Mouse (Mus musculus): ENCODE data around the gene Atxn3. TPM values are rescaled to one million over a fixed set of nuclear protein-coding genes. Genes with fewer than 3 reads are reported as not detected.
"Not testable (repeated sequence)": the region's sequence is repeated elsewhere in the genome, so short reads cannot be mapped to it uniquely, and the experiment has no call there.

Atxn3 gene
- polyA plus RNA-seq, 2 experiments = 10.9 to 11.1 TPM

DNA sequence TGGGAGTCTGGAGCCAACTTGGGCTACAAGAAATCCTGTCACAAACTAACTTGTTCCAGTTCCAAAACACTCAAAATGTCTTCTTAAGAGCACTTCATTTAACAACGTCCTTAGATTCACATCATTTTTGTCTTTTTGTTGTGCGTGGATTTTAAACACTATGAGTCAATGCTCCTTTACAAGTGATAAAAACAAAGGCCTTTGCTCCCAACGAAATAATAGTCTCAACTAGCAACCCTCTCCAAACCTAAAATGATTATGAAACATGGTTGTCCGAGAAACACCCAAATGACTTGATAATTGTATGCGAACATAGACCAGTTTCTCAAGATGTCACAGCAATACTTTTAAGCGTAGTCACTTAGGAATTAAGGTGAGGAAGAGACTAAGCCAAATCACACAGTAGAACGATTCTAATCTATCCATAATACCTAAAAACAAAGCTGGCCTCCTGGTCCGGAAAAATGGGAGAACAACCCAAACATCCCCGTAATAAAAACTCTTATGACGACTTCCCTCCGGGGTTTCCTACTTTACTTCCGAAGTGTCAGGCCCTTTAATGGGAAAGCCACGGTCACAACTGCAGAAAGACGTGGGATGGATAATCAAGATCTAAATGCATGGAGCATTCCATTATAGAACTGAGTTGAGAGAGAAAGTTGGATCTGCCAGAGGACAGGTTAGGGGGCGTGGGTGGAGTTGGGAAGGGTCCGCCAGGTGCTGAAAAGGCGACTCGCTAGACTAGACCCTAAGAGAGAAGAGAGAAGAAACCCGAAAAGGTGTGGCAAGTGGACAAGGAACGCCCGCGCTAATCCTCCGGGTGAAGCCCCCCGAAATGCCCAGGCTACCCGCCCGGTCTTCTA, 736 bp downstream of the Atxn3 start:
- H3K27ac ChIP-seq (replicated peaks; ENCODE audit: low read depth, low read length) = no peak overlapping the region; the same call in 1 of the 2 replicates
- no peaks in the 10 kb centered on the region for H3K36me3 ChIP-seq (ENCODE audit: control insufficient read depth, insufficient read depth, low read length)
- peaks cover 11% of the 10 kb centered on the region for H3K4me1 ChIP-seq (ENCODE audit: control insufficient read depth, insufficient read depth, low read length)
- H3K4me3 ChIP-seq (replicated peaks; ENCODE audit: low read length) = peak overlapping the region; percentile 74
- H3K9me3 ChIP-seq (ENCODE audit: control insufficient read depth, low read length) = no peaks in the 10 kb centered on the region
- WGBS = 12% methylated on average over 26 of the region's 26 CpGs
- TF ChIP-seq POLR2A (IDR thresholded peaks at IDR 0.05; ENCODE audit: borderline replicate concordance, extremely low read depth, insufficient read depth, insufficient read length) = no peak
- H3K9ac ChIP-seq (ENCODE audit: low read depth, low read length, severe bottlenecking) = peak overlapping the region; percentile 75
- DNase-seq (ENCODE audit: low spot score) (no peak), ATAC-seq (ENCODE audit: low FRiP score, low read depth) (peak; percentile 3; the same call in 1 of the 2 replicates)
- peak overlapping the region; percentile 63 for H3K4me2 ChIP-seq (replicated peaks; ENCODE audit: low read depth, low read length, severe bottlenecking)
- no peaks in the 10 kb centered on the region for H3K27me3 ChIP-seq (ENCODE audit: control insufficient read depth, insufficient read depth, low read length)

DNA sequence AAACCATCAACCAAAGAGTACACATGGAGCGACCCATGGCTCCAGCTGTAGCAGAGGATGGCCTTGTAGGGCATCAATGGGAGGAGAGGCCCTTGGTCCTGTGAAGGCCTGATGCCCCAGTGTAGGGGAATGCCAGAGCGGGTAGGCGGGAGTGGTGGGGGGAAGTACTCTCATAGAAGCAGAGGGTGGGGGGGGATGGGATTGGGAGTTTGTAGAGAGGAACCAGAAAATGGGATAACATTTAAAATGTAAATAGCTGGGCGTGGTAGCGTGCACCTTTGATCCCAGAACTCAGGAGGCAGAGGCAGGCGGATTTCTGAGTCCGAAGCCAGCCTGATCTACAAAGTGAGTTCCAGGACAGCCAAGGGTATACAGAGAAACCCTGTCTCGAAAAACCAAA, 2.2 kb downstream of the Atxn3 start:
- not testable (repeated sequence) for DNase-seq (ENCODE audit: low spot score); H3K27ac ChIP-seq (replicated peaks; ENCODE audit: low read depth, low read length); H3K36me3 ChIP-seq (ENCODE audit: control insufficient read depth, insufficient read depth, low read length); H3K4me2 ChIP-seq (replicated peaks; ENCODE audit: low read depth, low read length, severe bottlenecking); ATAC-seq (ENCODE audit: low FRiP score, low read depth); H3K4me3 ChIP-seq (replicated peaks; ENCODE audit: low read length); H3K9ac ChIP-seq (ENCODE audit: low read depth, low read length, severe bottlenecking); H3K9me3 ChIP-seq (ENCODE audit: control insufficient read depth, low read length); H3K27me3 ChIP-seq (ENCODE audit: control insufficient read depth, insufficient read depth, low read length)
- peaks cover 11% of the 10 kb centered on the region for H3K4me1 ChIP-seq (ENCODE audit: control insufficient read depth, insufficient read depth, low read length)
- WGBS = 94% methylated on average over 8 of the region's 8 CpGs

GRCm38 (mm10) chr12:101948801-101949200, 9.2 kb downstream of the Atxn3 start:
- DNase-seq (ENCODE audit: low spot score) = no peak
- no peak for ATAC-seq (ENCODE audit: low FRiP score, low read depth)
- H3K9me3 ChIP-seq (ENCODE audit: control insufficient read depth, low read length) = no peaks in the 10 kb centered on the region
- H3K27ac ChIP-seq (replicated peaks; ENCODE audit: low read depth, low read length) = no peak overlapping the region
- TF ChIP-seq POLR2A (IDR thresholded peaks at IDR 0.05; ENCODE audit: borderline replicate concordance, extremely low read depth, insufficient read depth, insufficient read length) = no peak
- no peaks in the 10 kb centered on the region for H3K4me1 ChIP-seq (ENCODE audit: control insufficient read depth, insufficient read depth, low read length)
- no peak overlapping the region for H3K4me2 ChIP-seq (replicated peaks; ENCODE audit: low read depth, low read length, severe bottlenecking)
- H3K4me3 ChIP-seq (replicated peaks; ENCODE audit: low read length) = no peak overlapping the region
- H3K9ac ChIP-seq (ENCODE audit: low read depth, low read length, severe bottlenecking) = no peak overlapping the region
- H3K27me3 ChIP-seq (ENCODE audit: control insufficient read depth, insufficient read depth, low read length) = no peaks in the 10 kb centered on the region
- peaks cover 34% of the 10 kb centered on the region for H3K36me3 ChIP-seq (ENCODE audit: control insufficient read depth, insufficient read depth, low read length)
- 78% methylated on average over 4 of the region's 4 CpGs for WGBS

DNA sequence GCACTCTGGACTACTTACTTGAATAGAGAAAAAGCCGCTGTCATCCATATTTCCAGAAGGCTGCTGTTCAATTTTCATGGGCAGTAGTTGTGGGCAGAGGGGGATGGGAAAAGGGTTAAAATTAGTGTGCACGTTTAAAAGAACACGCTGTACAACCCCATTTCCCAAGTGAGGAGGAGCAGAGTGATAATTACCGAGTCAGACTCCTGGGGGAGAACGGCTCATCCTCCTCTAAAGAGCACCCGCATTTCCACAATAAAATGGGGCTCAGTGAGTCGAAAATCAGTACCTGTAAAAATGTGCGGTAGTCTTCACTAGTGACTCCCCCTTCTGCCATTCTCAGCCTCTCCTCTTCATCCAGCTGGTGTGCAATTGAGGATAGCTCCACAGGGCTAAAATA, 10.1 kb downstream of the Atxn3 start:
- no peak overlapping the region for H3K4me3 ChIP-seq (replicated peaks; ENCODE audit: low read length)
- H3K27ac ChIP-seq (replicated peaks; ENCODE audit: low read depth, low read length) = no peak overlapping the region
- H3K9me3 ChIP-seq (ENCODE audit: control insufficient read depth, low read length) = no peaks in the 10 kb centered on the region
- WGBS = 90% methylated on average over 8 of the region's 8 CpGs
- H3K27me3 ChIP-seq (ENCODE audit: control insufficient read depth, insufficient read depth, low read length) = no peaks in the 10 kb centered on the region
- ATAC-seq (ENCODE audit: low FRiP score, low read depth) (no peak), DNase-seq (ENCODE audit: low spot score) (no peak)
- no peak overlapping the region for H3K9ac ChIP-seq (ENCODE audit: low read depth, low read length, severe bottlenecking)
- no peak for TF ChIP-seq POLR2A (IDR thresholded peaks at IDR 0.05; ENCODE audit: borderline replicate concordance, extremely low read depth, insufficient read depth, insufficient read length)
- H3K4me1 ChIP-seq (ENCODE audit: control insufficient read depth, insufficient read depth, low read length) = no peaks in the 10 kb centered on the region
- peaks cover 37% of the 10 kb centered on the region for H3K36me3 ChIP-seq (ENCODE audit: control insufficient read depth, insufficient read depth, low read length)
- no peak overlapping the region for H3K4me2 ChIP-seq (replicated peaks; ENCODE audit: low read depth, low read length, severe bottlenecking)

DNA sequence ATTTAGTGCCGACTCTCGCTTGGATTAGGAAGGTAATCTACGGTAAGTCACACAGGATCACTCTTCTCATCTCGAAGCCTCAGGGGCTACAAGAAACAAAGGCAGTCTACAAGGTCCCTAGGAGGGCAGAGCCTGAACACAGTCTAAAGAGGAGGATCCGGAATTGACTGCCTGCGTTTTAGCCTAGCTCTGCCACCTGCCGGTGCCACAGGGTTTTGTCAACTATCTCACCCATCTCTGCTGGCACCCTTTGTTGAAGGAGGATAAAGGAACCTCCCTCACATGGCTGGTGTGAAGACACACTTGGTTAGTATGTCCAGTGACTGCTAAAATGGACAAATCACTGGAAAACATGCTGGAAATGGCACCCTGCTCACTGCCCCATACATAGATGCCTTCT, 20.5 kb downstream of the Atxn3 start:
- no peak overlapping the region for H3K4me2 ChIP-seq (replicated peaks; ENCODE audit: low read depth, low read length, severe bottlenecking)
- no peak for DNase-seq (ENCODE audit: low spot score)
- peaks cover 7% of the 10 kb centered on the region; the same call in 1 of the 2 replicates for H3K9me3 ChIP-seq (ENCODE audit: control insufficient read depth, low read length)
- no peak overlapping the region for H3K9ac ChIP-seq (ENCODE audit: low read depth, low read length, severe bottlenecking)
- H3K36me3 ChIP-seq (ENCODE audit: control insufficient read depth, insufficient read depth, low read length) = peaks cover 63% of the 10 kb centered on the region
- no peak for ATAC-seq (ENCODE audit: low FRiP score, low read depth)
- no peak overlapping the region for H3K4me3 ChIP-seq (replicated peaks; ENCODE audit: low read length)
- no peak overlapping the region for H3K27ac ChIP-seq (replicated peaks; ENCODE audit: low read depth, low read length)
- 89% methylated on average over 7 of the region's 7 CpGs for WGBS
- H3K4me1 ChIP-seq (ENCODE audit: control insufficient read depth, insufficient read depth, low read length) = no peaks in the 10 kb centered on the region
- TF ChIP-seq POLR2A (IDR thresholded peaks at IDR 0.05; ENCODE audit: borderline replicate concordance, extremely low read depth, insufficient read depth, insufficient read length) = no peak
- no peaks in the 10 kb centered on the region for H3K27me3 ChIP-seq (ENCODE audit: control insufficient read depth, insufficient read depth, low read length)
